Mouse (Mus musculus) CH12.LX (cell line): ENCODE measurements at regions not wholly inside any gene's neighbourhood (a gene's known extent, or its start where the extent isn't known, plus 50 kb on each side); places are given as distances from the start of the nearest gene placed in this dataset.

Source experiments
- DNase-seq: peaks from one replicate; pipeline ENCODE4 v3.0.0-alpha.2; 2013; ENCODE audit errors: extremely low read depth
- H3K27ac ChIP-seq: 2 replicates; pipeline ENCODE4 v1.5.1; 2012; ENCODE audit warnings: low read depth, mild to moderate bottlenecking, control low read depth, moderate library complexity; ENCODE audit not compliant: insufficient read depth
- H3K27me3 ChIP-seq: replicated peaks from 2 replicates; pipeline ENCODE3; 2012; ENCODE audit warnings: inconsistent platforms
- H3K36me3 ChIP-seq, 2 experiments: replicated peaks in 1 of 2; 2 replicates each; pipeline versions ENCODE3 to v1.6.1; 2012; ENCODE audit warnings: inconsistent platforms in 1 of 2, low read length in 1 of 2, mild to moderate bottlenecking in 1 of 2, mixed read lengths in 1 of 2, moderate library complexity in 1 of 2; ENCODE audit not compliant: control insufficient read depth in 1 of 2, insufficient read depth in 1 of 2
- H3K4me1 ChIP-seq, 2 experiments: 2 replicates each; pipeline ENCODE4 v1.6.1; 2012; ENCODE audit warnings: inconsistent platforms in 1 of 2, moderate library complexity in 1 of 2; ENCODE audit not compliant: insufficient read depth in 2 of 2, control insufficient read depth in 1 of 2
- H3K4me2 ChIP-seq: 2 replicates; pipeline ENCODE4 v1.6.1; 2012; ENCODE audit warnings: low read depth, mild to moderate bottlenecking, control low read depth; ENCODE audit not compliant: poor library complexity, insufficient read depth, severe bottlenecking
- H3K4me3 ChIP-seq, 3 experiments: fragments of 150-350 bp in 1 of 3; sonication (generic) in 1 of 3; replicated peaks in 1 of 3; 2 replicates each; pipeline versions ENCODE3 to v1.5.1; 2011 to 2012; ENCODE audit warnings: low read depth in 2 of 3, low read length in 2 of 3, mild to moderate bottlenecking in 2 of 3, moderate library complexity in 2 of 3, control low read depth in 1 of 3, improper control_type of control experiment in 1 of 3, inconsistent platforms in 1 of 3, mixed read lengths in 1 of 3; ENCODE audit not compliant: poor library complexity in 1 of 3
- H3K79me2 ChIP-seq: replicated peaks from 2 replicates; pipeline ENCODE4 v1.6.1; 2012; ENCODE audit warnings: mild to moderate bottlenecking, moderate library complexity; ENCODE audit not compliant: control insufficient read depth, poor library complexity, insufficient read depth, severe bottlenecking; ENCODE audit errors: extremely low read depth
- H3K9ac ChIP-seq: 2 replicates; pipeline ENCODE4 v1.6.1; 2012; ENCODE audit warnings: low read depth, mild to moderate bottlenecking, control low read depth, moderate library complexity; ENCODE audit not compliant: insufficient read depth
- H3K9me3 ChIP-seq: replicated peaks from 2 replicates; pipeline ENCODE3; 2012; ENCODE audit warnings: low read length, inconsistent platforms, mixed read lengths
- CHD1 ChIP-seq: IDR thresholded peaks from 2 replicates; pipeline ENCODE4 v1.6.1; 2012; ENCODE audit warnings: low read depth, low read length, improper control_type of control experiment, inconsistent platforms
- CHD2 ChIP-seq: IDR thresholded peaks from 2 replicates; pipeline ENCODE4 v1.6.1; 2011; ENCODE audit warnings: low read length, improper control_type of control experiment
- CTCF ChIP-seq, 2 experiments: IDR thresholded peaks in 1 of 2; conservative IDR thresholded peaks in 1 of 2; 2 replicates each; pipeline ENCODE4 v1.5.1; 2011 to 2012; ENCODE audit warnings: low read depth in 2 of 2, low read length in 2 of 2, improper control_type of control experiment in 1 of 2, inconsistent platforms in 1 of 2, mild to moderate bottlenecking in 1 of 2, moderate library complexity in 1 of 2
- ELF1 ChIP-seq: IDR thresholded peaks from 2 replicates; pipeline ENCODE4 v1.6.1; 2014; ENCODE audit warnings: low read depth, mild to moderate bottlenecking, inconsistent platforms, low read length, improper control_type of control experiment
- ETS1 ChIP-seq: conservative IDR thresholded peaks from 2 replicates; pipeline ENCODE4 v1.6.1; 2012; ENCODE audit warnings: low read depth, mild to moderate bottlenecking, inconsistent platforms, low read length, improper control_type of control experiment, moderate library complexity
- GABPA ChIP-seq: IDR thresholded peaks from 2 replicates; pipeline ENCODE4 v1.6.1; 2012; ENCODE audit warnings: low read depth, low read length, improper control_type of control experiment, inconsistent platforms; ENCODE audit not compliant: insufficient replicate concordance
- HCFC1 ChIP-seq: IDR thresholded peaks from 2 replicates; pipeline ENCODE4 v1.6.1; 2012; ENCODE audit warnings: low read depth, mild to moderate bottlenecking, inconsistent platforms, low read length, improper control_type of control experiment
- JUN ChIP-seq: IDR thresholded peaks from 2 replicates; pipeline ENCODE4 v1.6.1; 2011; ENCODE audit warnings: low read depth, mild to moderate bottlenecking, low read length, improper control_type of control experiment, moderate library complexity; ENCODE audit not compliant: insufficient read depth
- MAFK ChIP-seq: IDR thresholded peaks from 2 replicates; pipeline ENCODE4 v1.6.1; 2011; ENCODE audit warnings: low read length, improper control_type of control experiment; ENCODE audit not compliant: insufficient replicate concordance
- MAX ChIP-seq: IDR thresholded peaks from 2 replicates; pipeline ENCODE4 v1.6.1; 2011; ENCODE audit warnings: low read length, improper control_type of control experiment
- PAX5 ChIP-seq: IDR thresholded peaks from 2 replicates; pipeline ENCODE4 v1.6.1; 2012; ENCODE audit warnings: low read length, inconsistent platforms, mixed read lengths
- SIN3A ChIP-seq: IDR thresholded peaks from 2 replicates; pipeline ENCODE4 v1.6.1; 2012; ENCODE audit warnings: low read length, improper control_type of control experiment, inconsistent platforms
- SMC3 ChIP-seq: IDR thresholded peaks from 2 replicates; pipeline ENCODE4 v1.6.1; 2011; ENCODE audit warnings: low read depth, low read length, improper control_type of control experiment
- TBP ChIP-seq: conservative IDR thresholded peaks from 2 replicates; pipeline ENCODE4 v1.6.1; 2011; ENCODE audit warnings: low read depth, low read length, improper control_type of control experiment
- USF2 ChIP-seq: conservative IDR thresholded peaks from 2 replicates; pipeline ENCODE4 v1.6.1; 2011; ENCODE audit warnings: low read depth, low read length, improper control_type of control experiment
- ZC3H11A ChIP-seq: IDR thresholded peaks from 2 replicates; pipeline ENCODE4 v1.6.1; 2012; ENCODE audit warnings: low read depth, mild to moderate bottlenecking, inconsistent platforms, low read length, improper control_type of control experiment
- ZKSCAN1 ChIP-seq: IDR thresholded peaks from 2 replicates; pipeline ENCODE4 v1.6.1; 2012; ENCODE audit warnings: low read depth, inconsistent platforms, low read length, improper control_type of control experiment, borderline replicate concordance
- ZMIZ1 ChIP-seq: IDR thresholded peaks from 2 replicates; pipeline ENCODE4 v1.6.1; 2012; ENCODE audit warnings: low read depth, mild to moderate bottlenecking, inconsistent platforms, low read length, improper control_type of control experiment
- ZNF384 ChIP-seq: IDR thresholded peaks from 2 replicates; pipeline ENCODE4 v1.6.1; 2012; ENCODE audit warnings: low read depth, low read length, improper control_type of control experiment, inconsistent platforms
- dilution Hi-C: fragments of 300-500 bp; cut with MboI; formaldehyde crosslinking; loops from 2 replicates; pipeline ENCODE4 v1.14.3; 2020; ENCODE audit warnings: low sequenced_read_pairs; ENCODE audit not compliant: extremely low pct_unique_long_range_greater_than_20kb, extremely low pct_ligation_motif_present
- in situ Hi-C: fragments of 300-500 bp; cut with MboI; formaldehyde crosslinking; loops from 3 replicates; pipeline ENCODE4 v1.14.3; 2019; ENCODE audit warnings: low sequenced_read_pairs, low pct_ligation_motif_present, low pct_unique_long_range_greater_than_20kb, mixed read lengths

- dilution Hi-C loops, result no loop called here
- TF ChIP-seq ETS1 (no peak), TBP (no peak), ZC3H11A (no peak), PAX5 (no peak), MAX (no peak), GABPA (no peak), HCFC1 (no peak), USF2 (no peak), CHD1 (no peak), JUN (no peak)
Observed at GRCm38 (mm10) chr6:6372421-6372820, 155.4 kb upstream of the Slc25a13 start.

DNA sequence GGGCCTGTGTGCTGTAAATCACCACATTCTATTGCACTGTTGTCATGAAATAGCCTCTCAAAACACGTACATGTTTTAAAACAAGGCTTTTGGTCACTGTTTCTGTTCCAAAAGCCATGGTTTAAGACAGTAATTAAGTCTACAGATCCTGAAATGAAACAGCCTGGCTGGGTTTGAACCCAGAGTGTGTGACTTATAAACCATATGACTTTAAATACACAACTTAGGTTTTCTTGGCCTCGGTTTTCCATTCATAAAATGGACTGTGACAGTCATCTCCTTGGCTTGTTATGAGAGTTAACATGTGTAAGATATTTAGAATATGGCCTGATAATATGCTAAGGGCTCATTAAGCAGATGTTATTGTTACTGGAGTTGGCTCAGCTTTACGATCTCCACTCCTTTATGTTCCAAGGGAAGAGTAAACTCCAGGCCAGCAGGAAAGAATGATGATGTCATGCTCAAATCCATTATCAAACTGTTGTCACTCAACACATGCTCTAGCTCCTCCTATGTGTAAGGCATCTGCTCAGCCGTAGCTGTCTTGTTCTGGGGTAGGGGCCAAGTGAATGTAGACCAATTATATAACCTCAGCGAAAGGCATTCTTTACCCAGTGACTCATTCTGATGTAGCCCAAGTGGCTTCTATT is 154.6 kb upstream of the Slc25a13 start:
- no peak overlapping the region for H3K4me3 ChIP-seq
- H3K27me3 ChIP-seq, result no peaks in the 10 kb centered on the region
- no peak overlapping the region for H3K27ac ChIP-seq
- TF ChIP-seq MAFK (no peak), SMC3 (no peak), GABPA (no peak), ZC3H11A (no peak), CTCF (conservative IDR thresholded peaks at IDR 0.05 in 1 of 2, IDR thresholded peaks at IDR 0.05 in 1 of 2; ENCODE audit: low read depth in 2 of 2, low read length in 2 of 2) (no peak), HCFC1 (no peak), ZMIZ1 (no peak), SIN3A (no peak), ELF1 (no peak), ZNF384 (no peak), CHD2 (no peak), ZKSCAN1 (no peak)
- in situ Hi-C loops (no loop called here), dilution Hi-C loops (no loop called here)
- H3K79me2 ChIP-seq, result no peaks in the 10 kb centered on the region
- H3K36me3 ChIP-seq, result no peaks in the 10 kb centered on the region
- DNase-seq, result no peak
- H3K4me2 ChIP-seq, result no peak overlapping the region
- no peaks in the 10 kb centered on the region for H3K4me1 ChIP-seq
- H3K9me3 ChIP-seq, result no peaks in the 10 kb centered on the region
- no peak overlapping the region for H3K9ac ChIP-seq

More at GRCm38 (mm10) chr6:6372421-6372820, 155.4 kb upstream of the Slc25a13 start:
- Histone ChIP-seq H3K4me3 (no peak overlapping the region), H3K27me3 (no peaks in the 10 kb centered on the region), H3K36me3 (no peaks in the 10 kb centered on the region), H3K27ac (no peak overlapping the region), H3K79me2 (no peaks in the 10 kb centered on the region), H3K4me1 (no peaks in the 10 kb centered on the region), H3K9ac (no peak overlapping the region), H3K4me2 (no peak overlapping the region), H3K9me3 (no peaks in the 10 kb centered on the region)
- in situ Hi-C loops, result no loop called here
- no peak for DNase-seq
